Mouse (Mus musculus) heart, adult 2 months (tissue): ENCODE results near the gene Chga. TPM values are rescaled to one million over a fixed set of nuclear protein-coding genes. Genes with fewer than 3 reads are reported as not detected.

Experiments used
- DNase-seq, 2 experiments: peaks; one replicate each; pipeline ENCODE4 v3.0.0; 2021
- H3K27ac ChIP-seq: fragments of 200-600 bp; 2 replicates; pipeline ENCODE4 v1.8.1; 2022
- H3K27me3 ChIP-seq: fragments of 200-500 bp; 2 replicates; pipeline ENCODE4 v1.6.1; 2012; ENCODE audit warnings: mild to moderate bottlenecking, low read length, inconsistent platforms, mixed read lengths; ENCODE audit not compliant: control insufficient read depth, insufficient read depth
- H3K36me3 ChIP-seq: fragments of 200-500 bp; 2 replicates; pipeline ENCODE4 v1.6.1; 2012; ENCODE audit warnings: low read length, inconsistent platforms; ENCODE audit not compliant: control insufficient read depth, insufficient read depth
- H3K4me1 ChIP-seq: fragments of 200-500 bp; 2 replicates; pipeline ENCODE4 v1.6.1; 2011; ENCODE audit warnings: low read length; ENCODE audit not compliant: control insufficient read depth, insufficient read depth
- H3K4me3 ChIP-seq: fragments of 200-600 bp; 2 replicates; pipeline ENCODE4 v1.8.1; 2022
- H3K79me2 ChIP-seq: fragments of 200-500 bp; replicated peaks from 2 replicates; pipeline ENCODE4 v1.6.1; 2012; ENCODE audit warnings: mild to moderate bottlenecking, inconsistent platforms, low read length, moderate library complexity, mixed read lengths; ENCODE audit not compliant: control insufficient read depth, insufficient read depth
- H3K9ac ChIP-seq: fragments of 200-500 bp; 2 replicates; pipeline ENCODE4 v1.6.1; 2012; ENCODE audit warnings: low read depth, mild to moderate bottlenecking, control low read depth, inconsistent platforms, low read length, mixed read lengths
- CTCF ChIP-seq: fragments of 200-600 bp; IDR thresholded peaks from 2 replicates; pipeline ENCODE4 v1.8.1; 2022; ENCODE audit warnings: antibody characterized with exemption, mild to moderate bottlenecking, moderate library complexity
- EP300 ChIP-seq: fragments of 200-500 bp; IDR thresholded peaks from 2 replicates; pipeline ENCODE4 v1.6.1; 2011; ENCODE audit warnings: low read depth, low read length, control low read depth; ENCODE audit not compliant: insufficient read depth
- POLR2A ChIP-seq: fragments of 200-500 bp; IDR thresholded peaks from 2 replicates; pipeline ENCODE4 v1.6.1; 2011; ENCODE audit warnings: mild to moderate bottlenecking, low read depth, low read length, control low read depth; ENCODE audit not compliant: insufficient read depth
- WGBS: fragments of 180-500 bp; shearing (Covaris S2); methylation state at CpG from one replicate; pipeline ENCODE4 v1.1.7; 2018; 5-methylcytosine and 5-hydroxymethylcytosine counted together
- intact Hi-C: fragments of 180-260 bp; cut with DNase I; formaldehyde crosslinking; loops from one replicate; pipeline ENCODE4 v1.15.1; 2025
- polyA plus RNA-seq: library from polyadenylated mRNA; depleted of rRNA; stranded (reverse); fragments of >200 nt; gene quantifications from 2 replicates; pipeline ENCODE4 v1.2.3, GENCODE M21; 2012
- total RNA-seq, 2 experiments: library from RNA; stranded (reverse); gene quantifications; 2 replicates each; pipeline ENCODE4 v1.2.3; 2021

Gene Chga
- total and polyA plus RNA-seq, 3 experiments = 0.06 TPM; not detected in 2

GRCm38 (mm10) chr12:102527989-102528388 is 26.8 kb upstream of the Chga start:
- no peak overlapping the region for H3K4me3 ChIP-seq
- no peak overlapping the region for H3K9ac ChIP-seq
- no peaks in the 10 kb centered on the region for H3K27me3 ChIP-seq
- H3K79me2 ChIP-seq = no peaks in the 10 kb centered on the region
- WGBS = 66% methylated on average over 5 of the region's 5 CpGs
- intact Hi-C loops = loop anchor here (5.0 kb wide), 1 partner anchor 189 kb away; no protein-coding TSS in a partner anchor
- no peak overlapping the region for H3K27ac ChIP-seq
- H3K4me1 ChIP-seq = peaks cover 2% of the 10 kb centered on the region; the same call in 1 of the 2 replicates
- H3K36me3 ChIP-seq = no peaks in the 10 kb centered on the region
- TF ChIP-seq CTCF (no peak), POLR2A (no peak), EP300 (no peak)
- no peak for DNase-seq

GRCm38 (mm10) chr12:102535796-102536195 is 19.0 kb upstream of the Chga start:
- TF ChIP-seq CTCF (no peak), EP300 (no peak), POLR2A (no peak)
- H3K4me3 ChIP-seq = no peak overlapping the region
- H3K4me1 ChIP-seq = peaks cover 2% of the 10 kb centered on the region; the same call in 1 of the 2 replicates
- H3K27me3 ChIP-seq = no peaks in the 10 kb centered on the region
- 52% methylated on average over 1 of the region's 1 CpGs for WGBS
- H3K9ac ChIP-seq = no peak overlapping the region
- H3K27ac ChIP-seq = no peak overlapping the region
- no peaks in the 10 kb centered on the region for H3K79me2 ChIP-seq
- intact Hi-C loops = no loop called here
- no peak for DNase-seq
- no peaks in the 10 kb centered on the region for H3K36me3 ChIP-seq

- 50% methylated on average over 8 of the region's 8 CpGs for WGBS
These were observed 14.5 kb upstream of the Chga start for GRCm38 (mm10) chr12:102540278-102540677.

GRCm38 (mm10) chr12:102541168-102541567 is 13.6 kb upstream of the Chga start:
- Histone ChIP-seq H3K4me1 (no peaks in the 10 kb centered on the region), H3K4me3 (no peak overlapping the region), H3K9ac (no peak overlapping the region), H3K27ac (no peak overlapping the region), H3K79me2 (no peaks in the 10 kb centered on the region), H3K36me3 (no peaks in the 10 kb centered on the region), H3K27me3 (no peaks in the 10 kb centered on the region)
- no peak for DNase-seq
- TF ChIP-seq POLR2A (no peak), CTCF (no peak), EP300 (no peak)
- intact Hi-C loops = no loop called here
- 90% methylated on average over 7 of the region's 7 CpGs for WGBS

More at GRCm38 (mm10) chr12:102540278-102540677, 14.5 kb upstream of the Chga start:
- no peak overlapping the region for H3K4me3 ChIP-seq
- H3K79me2 ChIP-seq = no peaks in the 10 kb centered on the region
- no peaks in the 10 kb centered on the region for H3K27me3 ChIP-seq
- no peak overlapping the region for H3K9ac ChIP-seq
- intact Hi-C loops = no loop called here
- H3K36me3 ChIP-seq = no peaks in the 10 kb centered on the region
- H3K27ac ChIP-seq = no peak overlapping the region
- no peak for TF ChIP-seq CTCF
- TF ChIP-seq POLR2A = no peak
- H3K4me1 ChIP-seq = no peaks in the 10 kb centered on the region
- no peak for DNase-seq

- Histone ChIP-seq H3K79me2 (no peaks in the 10 kb centered on the region), H3K4me3 (no peak overlapping the region), H3K4me1 (no peaks in the 10 kb centered on the region), H3K27ac (no peak overlapping the region), H3K9ac (no peak overlapping the region), H3K27me3 (no peaks in the 10 kb centered on the region), H3K36me3 (no peaks in the 10 kb centered on the region)
- 59% methylated on average over 6 of the region's 6 CpGs for WGBS
- no peak for DNase-seq
- intact Hi-C loops = no loop called here
- TF ChIP-seq POLR2A = no peak
- no peak for TF ChIP-seq CTCF
- TF ChIP-seq EP300 = no peak
These were observed 9.6 kb upstream of the Chga start for GRCm38 (mm10) chr12:102545122-102545521.

DNA sequence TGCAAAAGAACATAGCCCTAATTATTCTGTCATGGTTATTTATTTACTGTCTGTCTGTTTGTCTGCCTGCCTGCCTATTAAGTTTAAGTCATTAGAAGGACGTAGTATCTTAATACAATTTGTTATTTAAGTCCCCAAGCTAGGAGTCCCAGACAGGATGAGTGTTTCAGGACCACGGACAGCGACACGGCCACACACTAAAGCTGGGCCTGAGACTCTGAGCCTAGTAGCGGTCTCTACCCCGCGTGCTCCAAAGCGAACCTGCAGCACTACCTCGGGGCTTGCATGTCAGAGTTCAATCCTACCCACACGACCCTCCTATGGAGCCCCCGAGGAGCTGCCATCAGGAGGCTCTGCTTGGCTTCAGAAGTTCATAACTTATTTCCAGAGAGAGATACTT is 4.2 kb upstream of the Chga start:
- TF ChIP-seq CTCF = no peak
- no peak for TF ChIP-seq EP300
- TF ChIP-seq POLR2A = no peak
- Histone ChIP-seq H3K9ac (no peak overlapping the region), H3K79me2 (no peaks in the 10 kb centered on the region), H3K36me3 (no peaks in the 10 kb centered on the region), H3K27ac (no peak overlapping the region), H3K4me3 (no peak overlapping the region), H3K27me3 (0 out of 2 replicates have a peak, but pooled peaks cover 2% of the 10 kb centered on the region), H3K4me1 (no peaks in the 10 kb centered on the region)
- peak; percentile 47 to 72 for DNase-seq
- intact Hi-C loops = no loop called here
- WGBS = 1% methylated on average over 11 of the region's 11 CpGs
